ENCODE assay signal across 14 mouse cellular contexts in genomic region chr2:65942346-65942745, GRCm38 (mm10).
"Had no signal": no experiment of that assay in that cellular context is flagged by ENCODE, and none has a peak within 500 bp of the region (broad histone marks: within the 10 kb centered on the region; RNA-seq: fewer than 3 reads in every experiment).

No protein-coding gene starts in this region.

- H3K27me3 ChIP-seq: neural tube, embryonic 12.5 days; neural tube, embryonic 13.5 days; neural tube, embryonic 15.5 days had no signal

- H3K27ac ChIP-seq: neural tube, embryonic 12.5 days; neural tube, embryonic 13.5 days; neural tube, embryonic 15.5 days had no signal

- H3K4me3 ChIP-seq: neural tube, embryonic 12.5 days; neural tube, embryonic 13.5 days; neural tube, embryonic 15.5 days had no signal

- H3K4me2 ChIP-seq: neural tube, embryonic 12.5 days; neural tube, embryonic 13.5 days; neural tube, embryonic 15.5 days had no signal

- H3K9ac ChIP-seq: neural tube, embryonic 12.5 days; neural tube, embryonic 13.5 days; neural tube, embryonic 15.5 days had no signal

- H3K9me3 ChIP-seq: neural tube, embryonic 12.5 days; neural tube, embryonic 13.5 days; neural tube, embryonic 15.5 days had no signal

- H3K36me3 ChIP-seq: neural tube, embryonic 12.5 days; neural tube, embryonic 15.5 days had no signal

- DNase-seq: retina, postnatal 1 day; right cerebral cortex, adult 18-20 months; right cerebral cortex, postnatal 14 days; right cerebral cortex, postnatal 25 days; right cerebral cortex, postnatal 4 days; spleen, adult 18-20 months; thymus, adult 18-20 months; thymus, adult 2 months; thymus, postnatal 14 days; thymus, postnatal 36 days; thymus, postnatal 4 days had no signal
